Mouse (Mus musculus) forebrain, embryonic 16.5 days (tissue): ENCODE data around the gene Cacna1g. TPM values are rescaled to one million over a fixed set of nuclear protein-coding genes. Genes with fewer than 3 reads are reported as not detected.

Experiments used
- polyA plus RNA-seq: library from polyadenylated mRNA; unstranded; fragments of >200 nt; fragmentation: Nextera tagmentation; extraction: Ambion mirVana; gene quantifications from 2 replicates; pipeline ENCODE4 v1.2.1, GENCODE M21; 2015

Cacna1g gene
- polyA plus RNA-seq, 1 experiment from 2014 or later, result 12.1 TPM

Other genes starting within 250 kb of the Cacna1g start
- gene Wfikkn2, start 228.2 kb downstream of the Cacna1g start, polyA plus RNA-seq, result 3.5 and 5.3 TPM in 2 replicates
- gene Gm21885, start 192.3 kb downstream of the Cacna1g start, polyA plus RNA-seq, result 0.38 and 0.66 TPM in 2 replicates
- 152 and 163 TPM in 2 replicates for gene Luc7l3, start 152.2 kb downstream of the Cacna1g start, polyA plus RNA-seq
- gene Ankrd40, start 146.2 kb downstream of the Cacna1g start, polyA plus RNA-seq, result 8.6 and 11.4 TPM in 2 replicates
- 0.18 and 0.55 TPM in 2 replicates for gene Abcc3, start 81.2 kb downstream of the Cacna1g start, polyA plus RNA-seq
- 0.38 and 0.48 TPM in 2 replicates for gene Spata20, start 12.0 kb upstream of the Cacna1g start, polyA plus RNA-seq
- 0.26 and 0.35 TPM in 2 replicates for gene Epn3, start 25.8 kb upstream of the Cacna1g start, polyA plus RNA-seq
- gene Mycbpap, start 47.5 kb upstream of the Cacna1g start, polyA plus RNA-seq, result 1.9 and 2.6 TPM in 2 replicates
- 6.6 and 6.7 TPM in 2 replicates for gene Rsad1, start 75.1 kb upstream of the Cacna1g start, polyA plus RNA-seq
- gene Chad, start 90.8 kb upstream of the Cacna1g start, polyA plus RNA-seq, result 0.24 and 0.52 TPM in 2 replicates
- 0.98 and 1.2 TPM in 2 replicates for gene Acsf2, start 127.7 kb upstream of the Cacna1g start, polyA plus RNA-seq
- gene Lrrc59, start 155.6 kb upstream of the Cacna1g start, polyA plus RNA-seq, result 162 and 166 TPM in 2 replicates
- 103 and 114 TPM in 2 replicates for gene Mrpl27, start 179.6 kb upstream of the Cacna1g start, polyA plus RNA-seq
- gene Eme1, start 179.8 kb upstream of the Cacna1g start, polyA plus RNA-seq, result 8.2 and 8.9 TPM in 2 replicates
- 8.1 and 8.2 TPM in 2 replicates for gene Xylt2, start 203.3 kb upstream of the Cacna1g start, polyA plus RNA-seq
- gene Gm11541, start 230.3 kb upstream of the Cacna1g start, polyA plus RNA-seq, result not detected in 2 replicates